Mouse (Mus musculus): ENCODE results near the gene Gm20795.
"Not testable (repeated sequence)": the region's sequence is repeated elsewhere in the genome, so short reads cannot be mapped to it uniquely, and the experiment has no call there.

Gene Gm20795

GRCm38 (mm10) chrY:40804614-40805013, at the start of gene Gm20795:
Gene Gm20795, plus strand, starts transcription at chrY:40804914.
- DNase-seq: not testable (repeated sequence)

- not testable (repeated sequence) for DNase-seq
Measured at GRCm38 (mm10) chrY:40775665-40776064, 29.0 kb upstream of the Gm20795 start, which contains the start of gene Gm21797. Gene Gm21797, minus strand, starts transcription at chrY:40775765.
